Mouse (Mus musculus) embryonic facial prominence, embryonic 15.5 days (tissue): Measurements from ENCODE around the gene Serf2. TPM values are rescaled to one million over a fixed set of nuclear protein-coding genes. Genes with fewer than 3 reads are reported as not detected.
"Not testable (repeated sequence)": the region's sequence is repeated elsewhere in the genome, so short reads cannot be mapped to it uniquely, and the experiment has no call there.

Experiments
- ATAC-seq: fragments of 200-750 bp; cut with Nextera tagmentation; 2 replicates; pipeline ENCODE4 v1.8.0; 2017; ENCODE audit warnings: low read depth, moderate TSS enrichment; ENCODE audit not compliant: insufficient number of reproducible peaks, low FRiP score, low TSS enrichment
- H3K27ac ChIP-seq: fragments of 300-500 bp; sonication (generic); replicated peaks from 2 replicates; pipeline ENCODE4 v1.5.1; 2015; ENCODE audit warnings: mild to moderate bottlenecking, inconsistent platforms
- H3K27me3 ChIP-seq: fragments of 300-500 bp; sonication (generic); 2 replicates; pipeline ENCODE4 v1.6.1; 2015; ENCODE audit warnings: inconsistent platforms
- H3K36me3 ChIP-seq: fragments of 300-500 bp; sonication (generic); 2 replicates; pipeline ENCODE4 v1.6.1; 2015; ENCODE audit warnings: mild to moderate bottlenecking, inconsistent platforms
- H3K4me1 ChIP-seq: fragments of 300-500 bp; sonication (generic); 2 replicates; pipeline ENCODE4 v1.6.1; 2015; ENCODE audit warnings: inconsistent platforms
- H3K4me2 ChIP-seq: fragments of 300-500 bp; sonication (generic); replicated peaks from 2 replicates; pipeline ENCODE4 v1.6.1; 2015; ENCODE audit warnings: mild to moderate bottlenecking, inconsistent platforms
- H3K4me3 ChIP-seq: fragments of 300-500 bp; sonication (generic); replicated peaks from 2 replicates; pipeline ENCODE4 v1.5.1; 2015; ENCODE audit warnings: mild to moderate bottlenecking, inconsistent platforms
- H3K9ac ChIP-seq: fragments of 300-500 bp; sonication (generic); 2 replicates; pipeline ENCODE4 v1.6.1; 2015; ENCODE audit warnings: inconsistent platforms
- H3K9me3 ChIP-seq: fragments of 300-500 bp; sonication (generic); replicated peaks from 2 replicates; pipeline ENCODE4 v1.6.1; 2016; ENCODE audit warnings: inconsistent platforms
- WGBS: fragments of 180-500 bp; shearing (Covaris S2); methylation state at CpG from one replicate; pipeline ENCODE4 v1.1.7; 2015; 5-methylcytosine and 5-hydroxymethylcytosine counted together
- polyA plus RNA-seq: library from polyadenylated mRNA; unstranded; fragments of >200 nt; fragmentation: Nextera tagmentation; extraction: Ambion mirVana; gene quantifications from 2 replicates; pipeline ENCODE4 v1.2.1, GENCODE M21; 2015

The Serf2 gene
- polyA plus RNA-seq, 1 experiment from 2014 or later = 510 TPM

- Histone ChIP-seq H3K27ac (peak overlapping the region; percentile 98), H3K27me3 (no peaks in the 10 kb centered on the region), H3K4me3 (peak overlapping the region; percentile 99), H3K36me3 (peaks cover 19% of the 10 kb centered on the region), H3K9me3 (no peaks in the 10 kb centered on the region), H3K4me2 (peak overlapping the region; percentile 82), H3K9ac (peak overlapping the region; percentile 47), H3K4me1 (peaks cover 30% of the 10 kb centered on the region)
- no peak for ATAC-seq
- 13% methylated on average over 9 of the region's 9 CpGs for WGBS
Observed at GRCm38 (mm10) chr2:121448136-121448535, 859 bp upstream of the Serf2 start.

GRCm38 (mm10) chr2:121449545-121450011 is 583 bp downstream of the Serf2 start:
- under 1% methylated on average over 51 of the region's 54 CpGs for WGBS
- peak overlapping the region; percentile 99 for H3K9ac ChIP-seq
- peak; percentile 48 for ATAC-seq
- peaks cover 29% of the 10 kb centered on the region for H3K36me3 ChIP-seq
- H3K27ac ChIP-seq = peak overlapping the region; percentile 98
- no peaks in the 10 kb centered on the region for H3K27me3 ChIP-seq
- H3K4me1 ChIP-seq = peaks cover 33% of the 10 kb centered on the region
- no peaks in the 10 kb centered on the region for H3K9me3 ChIP-seq
- peak overlapping the region; percentile 82 for H3K4me2 ChIP-seq
- H3K4me3 ChIP-seq = peak overlapping the region; percentile 99

DNA sequence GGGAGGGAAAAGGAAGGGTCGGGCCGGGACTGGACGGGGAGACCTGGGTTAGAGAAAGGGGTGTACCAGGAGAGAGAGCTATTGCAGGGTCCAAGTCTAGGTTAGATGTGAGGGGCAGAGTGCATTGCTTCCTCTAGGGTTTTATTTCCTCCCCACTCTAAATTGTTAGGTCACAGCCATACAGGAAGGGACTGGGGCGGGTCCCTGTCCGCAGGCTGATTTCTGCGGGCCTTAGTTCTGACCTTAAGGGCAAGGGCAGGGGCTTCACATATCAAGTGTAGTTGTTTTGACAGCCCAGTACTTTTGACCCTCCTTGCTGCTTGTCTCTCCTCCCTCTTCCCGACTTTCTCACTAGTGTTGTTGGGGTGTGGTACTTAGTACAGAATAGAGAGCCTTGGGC is 1.1 kb downstream of the Serf2 start:
- no peaks in the 10 kb centered on the region for H3K9me3 ChIP-seq
- H3K4me1 ChIP-seq = peaks cover 33% of the 10 kb centered on the region
- no peak for ATAC-seq
- no peaks in the 10 kb centered on the region for H3K27me3 ChIP-seq
- peaks cover 29% of the 10 kb centered on the region for H3K36me3 ChIP-seq
- H3K27ac ChIP-seq = peak overlapping the region; percentile 98
- H3K4me3 ChIP-seq = peak overlapping the region; percentile 99
- H3K9ac ChIP-seq = peak overlapping the region; percentile 99
- 1% methylated on average over 7 of the region's 7 CpGs for WGBS
- H3K4me2 ChIP-seq = peak overlapping the region; percentile 82

DNA sequence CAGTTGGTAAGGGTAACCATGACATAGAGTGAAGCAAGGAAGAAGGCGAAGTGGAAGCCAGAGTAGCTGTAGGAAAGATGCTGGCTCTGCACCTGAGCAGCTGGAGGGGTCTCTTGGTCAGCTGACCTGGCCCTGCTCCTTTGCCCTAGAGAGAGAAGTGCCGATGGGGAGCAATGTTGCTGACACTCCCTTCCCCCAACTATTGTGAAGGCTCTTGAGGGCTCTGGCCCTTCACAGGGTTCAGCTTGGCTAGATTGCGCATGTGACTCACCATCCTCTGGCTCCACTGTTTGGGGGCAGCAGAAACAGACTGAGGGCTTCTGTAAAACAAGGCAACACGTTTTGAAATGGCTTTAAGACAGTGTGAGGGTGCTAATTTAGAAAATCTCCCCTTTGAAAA is 3.4 kb downstream of the Serf2 start:
- 73% methylated on average over 4 of the region's 4 CpGs for WGBS
- H3K9me3 ChIP-seq = no peaks in the 10 kb centered on the region
- H3K27ac ChIP-seq = no peak overlapping the region
- peaks cover 39% of the 10 kb centered on the region for H3K4me1 ChIP-seq
- H3K27me3 ChIP-seq = no peaks in the 10 kb centered on the region
- no peak overlapping the region for H3K9ac ChIP-seq
- H3K4me2 ChIP-seq = no peak overlapping the region
- H3K36me3 ChIP-seq = peaks cover 29% of the 10 kb centered on the region
- no peak for ATAC-seq
- H3K4me3 ChIP-seq = no peak overlapping the region

- peaks cover 39% of the 10 kb centered on the region for H3K4me1 ChIP-seq
- H3K4me2 ChIP-seq = no peak within 1 kb of the TSS
- H3K27me3 ChIP-seq = no peaks in the 10 kb centered on the region
- H3K9me3 ChIP-seq = no peaks in the 10 kb centered on the region
- H3K36me3 ChIP-seq = peaks cover 29% of the 10 kb centered on the region
- 64% methylated on average over 4 of the region's 4 CpGs for WGBS
- H3K4me3 ChIP-seq = no peak within 1 kb of the TSS
- ATAC-seq = no peak
- H3K27ac ChIP-seq = no peak within 1 kb of the TSS
- H3K9ac ChIP-seq = no peak within 1 kb of the TSS
Observed at GRCm38 (mm10) chr2:121452990-121453389, 4.0 kb downstream of the Serf2 start, which contains the start of gene Hypk. Hypk (plus strand) TSS chr2:121453290.

- WGBS = 84% methylated on average over 6 of the region's 6 CpGs
- H3K4me1 ChIP-seq = peaks cover 38% of the 10 kb centered on the region
- no peak overlapping the region for H3K4me2 ChIP-seq
- H3K27me3 ChIP-seq = no peaks in the 10 kb centered on the region
- no peak for ATAC-seq
- no peaks in the 10 kb centered on the region for H3K9me3 ChIP-seq
- H3K4me3 ChIP-seq = no peak overlapping the region
- peaks cover 35% of the 10 kb centered on the region for H3K36me3 ChIP-seq
- H3K27ac ChIP-seq = no peak overlapping the region
- H3K9ac ChIP-seq = no peak overlapping the region
Observed at GRCm38 (mm10) chr2:121453917-121454316, 4.9 kb downstream of the Serf2 start.

DNA sequence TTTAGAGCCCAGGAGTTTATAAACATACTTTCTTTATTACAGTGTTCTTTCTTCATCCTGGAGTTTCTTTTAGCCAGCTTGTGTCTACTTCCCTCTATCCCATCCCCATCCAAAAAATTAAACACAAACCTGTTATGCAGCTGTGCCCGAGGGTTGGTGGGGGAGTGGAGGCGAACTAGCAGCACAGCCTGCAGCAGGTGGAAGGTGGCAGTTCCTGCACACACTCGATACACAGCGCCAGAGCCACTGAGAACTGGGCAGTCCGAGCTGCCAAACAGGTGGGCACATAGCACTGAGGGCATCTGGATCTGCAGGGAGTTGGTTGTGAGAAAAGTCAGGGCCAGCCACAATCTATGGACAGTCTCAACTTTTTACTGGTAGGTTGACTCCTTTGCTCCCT is 6.5 kb downstream of the Serf2 start:
- H3K27me3 ChIP-seq = no peaks in the 10 kb centered on the region
- H3K27ac ChIP-seq = no peak overlapping the region
- no peak overlapping the region for H3K4me3 ChIP-seq
- H3K4me2 ChIP-seq = no peak overlapping the region
- H3K4me1 ChIP-seq = peaks cover 33% of the 10 kb centered on the region
- H3K9ac ChIP-seq = no peak overlapping the region
- no peaks in the 10 kb centered on the region for H3K9me3 ChIP-seq
- WGBS = 71% methylated on average over 5 of the region's 5 CpGs
- H3K36me3 ChIP-seq = peaks cover 37% of the 10 kb centered on the region
- ATAC-seq = no peak

GRCm38 (mm10) chr2:121456692-121457642 is 8.0 kb downstream of the Serf2 start, which contains the start of gene Serinc4:
Serinc4 (minus strand) TSS chr2:121456781.
- WGBS = 4% methylated on average over 41 of the region's 41 CpGs
- no peaks in the 10 kb centered on the region for H3K27me3 ChIP-seq
- H3K4me2 ChIP-seq = peak within 1 kb of the TSS; percentile 53
- peak; percentile 82 for ATAC-seq
- peaks cover 32% of the 10 kb centered on the region for H3K36me3 ChIP-seq
- H3K9ac ChIP-seq = peak within 1 kb of the TSS; percentile 71
- peaks cover 23% of the 10 kb centered on the region for H3K4me1 ChIP-seq
- H3K27ac ChIP-seq = peak within 1 kb of the TSS; percentile 83
- H3K4me3 ChIP-seq = peak within 1 kb of the TSS; percentile 74
- H3K9me3 ChIP-seq = no peaks in the 10 kb centered on the region

GRCm38 (mm10) chr2:121460071-121460470 is 11.1 kb downstream of the Serf2 start:
- WGBS = 70% methylated on average over 2 of the region's 2 CpGs
- H3K27ac ChIP-seq = no peak overlapping the region
- no peak for ATAC-seq
- no peak overlapping the region for H3K4me3 ChIP-seq
- H3K27me3 ChIP-seq = no peaks in the 10 kb centered on the region
- no peaks in the 10 kb centered on the region for H3K9me3 ChIP-seq
- H3K36me3 ChIP-seq = peaks cover 11% of the 10 kb centered on the region; the same call in 1 of the 2 replicates
- no peak overlapping the region for H3K9ac ChIP-seq
- H3K4me1 ChIP-seq = peaks cover 11% of the 10 kb centered on the region
- H3K4me2 ChIP-seq = no peak overlapping the region

DNA sequence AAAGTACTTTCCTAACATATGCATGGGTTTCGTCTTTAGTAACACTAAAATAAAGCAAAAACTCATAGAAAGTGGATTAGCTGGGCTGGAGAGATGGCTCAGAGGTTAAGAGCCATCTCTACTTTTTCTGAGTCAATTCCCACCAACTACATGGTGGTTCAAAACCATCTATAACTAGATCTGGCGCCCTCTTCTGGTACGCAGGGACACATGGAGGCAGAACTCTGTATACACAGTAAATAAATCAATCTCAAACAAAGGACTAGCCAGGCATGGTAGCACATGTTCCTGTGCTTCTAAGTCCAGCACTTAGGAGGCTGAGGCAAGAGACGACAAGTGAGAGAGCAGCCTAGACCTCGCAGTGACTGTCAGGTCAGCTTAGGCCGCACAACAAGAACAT is 20.0 kb downstream of the Serf2 start:
- H3K4me1 ChIP-seq, H3K4me3 ChIP-seq, H3K27ac ChIP-seq, H3K36me3 ChIP-seq, H3K4me2 ChIP-seq, ATAC-seq, H3K9me3 ChIP-seq, H3K27me3 ChIP-seq, H3K9ac ChIP-seq: not testable (repeated sequence)
- WGBS = 47% methylated on average over 3 of the region's 6 CpGs

DNA sequence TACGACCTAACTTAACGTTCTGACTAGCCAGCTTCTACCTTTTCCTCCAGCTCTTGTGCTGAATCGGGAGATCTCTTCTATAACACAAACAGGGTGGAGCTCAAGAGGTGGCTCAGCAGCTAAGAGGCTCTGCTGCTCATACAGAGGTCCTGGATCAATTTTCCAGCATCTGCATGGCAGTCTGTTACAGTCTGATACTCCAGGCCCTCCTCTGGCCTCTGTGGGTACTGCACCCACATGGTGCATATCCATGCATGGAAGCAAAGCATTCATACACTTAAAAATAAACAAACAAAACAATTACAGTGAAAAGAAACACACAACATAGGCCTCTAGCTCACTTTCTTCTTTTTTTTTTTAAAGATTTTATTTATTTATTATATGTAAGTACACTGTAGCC is 23.8 kb downstream of the Serf2 start:
- Histone ChIP-seq H3K4me2 (peak overlapping the region; percentile 71), H3K4me3 (0 out of 2 replicates have a peak overlapping the region, but pooled peaks have one; percentile 65)
- H3K27ac ChIP-seq, H3K27me3 ChIP-seq, H3K9me3 ChIP-seq, ATAC-seq, H3K9ac ChIP-seq, H3K36me3 ChIP-seq, H3K4me1 ChIP-seq: not testable (repeated sequence)
- 96% methylated on average over 3 of the region's 3 CpGs for WGBS
